ENCODE assay signal across 8 mouse cellular contexts in genomic region chr17:28007179-28007811, GRCm38 (mm10).
DNase-seq lines count a peak whose midpoint lies in the region; ATAC-seq and TF ChIP-seq lines count a peak whose summit lies in the region.

No protein-coding gene starts in this region.

- TF ChIP-seq EP300 in liver, embryonic 14.5 days (IDR thresholded peaks at IDR 0.05; ENCODE audit: low read depth): no peak

- H3K9ac ChIP-seq in liver, embryonic 14.5 days (replicated peaks): peak overlapping the region; percentile 35

- peak; percentile 65 for ATAC-seq in common myeloid progenitor, adult 5-6 weeks (replicated peaks; ENCODE audit: low read depth, poor library complexity, severe bottlenecking)
- ATAC-seq in inflammation-experienced regulatory T-cells, adult 6 months: peak; percentile 65
- peak; percentile 50; the same call in 1 of the 2 replicates for ATAC-seq in liver, embryonic 14.5 days (ENCODE audit: insufficient read depth)
- ATAC-seq in frontal cortex, adult (ENCODE audit: low TSS enrichment): no peak; the same call in 1 of the 2 replicates

- no peaks in the 10 kb centered on the region for H3K9me3 ChIP-seq in liver, embryonic 14.5 days (ENCODE audit: control insufficient read depth, low read length)

- 4% methylated on average over 29 of the region's 29 CpGs for WGBS in liver, embryonic 14.5 days (ENCODE audit: insufficient replicate concordance)

- no peaks in the 10 kb centered on the region for H3K36me3 ChIP-seq in liver, embryonic 14.5 days (replicated peaks; ENCODE audit: control insufficient read depth, insufficient read depth, low read depth)

- TF ChIP-seq CTCF in liver, embryonic 14.5 days (IDR thresholded peaks at IDR 0.05; ENCODE audit: low read depth): no peak

- no peak overlapping the region; the same call in 1 of the 2 replicates for H3K27ac ChIP-seq in liver, embryonic 14.5 days

- peak overlapping the region; percentile 62 for H3K4me2 ChIP-seq in liver, embryonic 14.5 days (ENCODE audit: low read depth)

- no peaks in the 10 kb centered on the region for H3K27me3 ChIP-seq in liver, embryonic 14.5 days (ENCODE audit: control insufficient read depth, insufficient read depth, low read length)

- H3K4me3 ChIP-seq in liver, embryonic 14.5 days (ENCODE audit: insufficient read depth in 1 of 2, low read depth in 2 of 2, low read length in 2 of 2): peak overlapping the region; percentile 27 to 31

- peaks cover 0 to 10% of the 10 kb centered on the region in 2 experiments; a peak in 3 of 4 replicates for H3K4me1 ChIP-seq in liver, embryonic 14.5 days (replicated peaks; ENCODE audit: control insufficient read depth in 2 of 2, insufficient read depth in 2 of 2, low read length in 1 of 2)

- peak; percentile 71 for DNase-seq in Muller cell, postnatal 12 days (ENCODE audit: inconsistent ontology term)
- DNase-seq in gastrocnemius, postnatal 4 days (ENCODE audit: low spot score in 2 of 2): peak; percentile 27 to 61
- no peak for DNase-seq in liver, embryonic 14.5 days (ENCODE audit: low read depth in 3 of 3, low spot score in 3 of 3)
- DNase-seq in naive thymus-derived CD4-positive, alpha-beta T cell, adult 2 months (ENCODE audit: low read depth): peak; percentile 72
- DNase-seq in frontal cortex, adult 2 months (ENCODE audit: extremely low spot score in 1 of 2, low spot score in 1 of 2): no peak

Comparison
In these comparisons a context has a peak if more than half of its experiments do, and no peak if none do; other contexts are left out.
1. DNase-seq: peak in Muller cell, postnatal 12 days (single experiment), gastrocnemius, postnatal 4 days (2 of 2) and naive thymus-derived CD4-positive, alpha-beta T cell, adult 2 months (single experiment); none in liver, embryonic 14.5 days (0 of 3) and frontal cortex, adult 2 months (0 of 2).